Mouse (Mus musculus): ENCODE data around the gene Lrrc1. TPM values are rescaled to one million over a fixed set of nuclear protein-coding genes. Genes with fewer than 3 reads are reported as not detected.
A peak's percentile ranks its signal among the peaks of the same experiment; 100 is the strongest.

Lrrc1 gene
- polyA plus RNA-seq, 1 experiment from 2014 or later, result 15.5 TPM

DNA sequence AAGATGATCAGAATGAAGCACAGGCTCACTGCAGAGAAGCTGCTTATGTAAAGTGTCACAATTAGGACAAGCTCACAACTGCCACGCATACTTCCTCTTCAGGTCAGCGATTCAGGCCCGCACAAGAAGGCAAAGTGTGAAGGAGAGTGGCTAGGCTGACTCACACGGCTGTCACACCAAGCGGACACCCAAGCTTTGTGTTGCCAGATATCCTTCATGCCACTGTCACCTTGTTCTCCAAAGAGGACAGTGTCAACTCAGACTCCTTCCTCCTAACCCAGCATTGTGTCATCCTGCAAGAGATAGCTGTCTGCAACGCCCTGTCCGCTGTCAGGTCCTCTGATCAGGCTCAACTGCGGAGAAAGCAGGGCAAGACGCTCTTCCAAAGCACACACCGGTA lies 7.3 kb downstream of the Lrrc1 start:
- no peaks in the 10 kb centered on the region for H3K27me3 ChIP-seq (replicated peaks; ENCODE audit: insufficient read depth, low read length)
- no peak overlapping the region for H3K9ac ChIP-seq (replicated peaks; ENCODE audit: low read depth)
- H3K4me2 ChIP-seq (replicated peaks; ENCODE audit: low read depth, low read length), result no peak overlapping the region
- no peak for DNase-seq (ENCODE audit: low spot score)
- H3K9me3 ChIP-seq (ENCODE audit: low read length), result no peaks in the 10 kb centered on the region
- H3K4me3 ChIP-seq (ENCODE audit: low read depth, low read length), result no peak overlapping the region
- H3K4me1 ChIP-seq (ENCODE audit: insufficient read depth, low read depth, low read length), result peaks cover 12% of the 10 kb centered on the region; the same call in 1 of the 2 replicates
- peak; percentile 29; the same call in 1 of the 2 replicates for ATAC-seq
- H3K27ac ChIP-seq (ENCODE audit: low read length), result no peak overlapping the region
- WGBS, result 54% methylated on average over 10 of the region's 10 CpGs
- no peaks in the 10 kb centered on the region for H3K36me3 ChIP-seq (ENCODE audit: insufficient read depth, low read length)
- no peak for TF ChIP-seq EP300 (IDR thresholded peaks at IDR 0.05)
- no peak for TF ChIP-seq CTCF (IDR thresholded peaks at IDR 0.05)

DNA sequence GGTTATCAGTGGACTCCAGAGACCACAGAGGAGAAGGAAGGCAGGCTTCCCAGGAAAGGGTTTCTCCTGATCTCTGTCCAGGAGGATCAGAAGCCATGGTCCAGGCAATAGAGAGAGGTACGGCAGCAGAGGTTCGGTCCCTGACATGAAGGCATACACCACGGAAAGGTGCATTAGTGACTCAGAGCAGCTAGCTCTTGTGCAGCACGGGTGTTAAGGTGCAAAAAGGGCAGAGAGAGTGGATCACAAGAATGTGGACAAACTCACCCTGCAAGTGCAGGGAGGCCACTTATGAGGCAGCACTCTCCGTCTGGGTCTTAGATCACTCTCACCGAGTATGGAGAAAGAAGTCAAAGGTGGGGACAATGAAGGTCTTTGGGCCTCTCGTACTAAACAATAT lies 7.8 kb downstream of the Lrrc1 start:
- H3K9me3 ChIP-seq (ENCODE audit: low read length), result no peaks in the 10 kb centered on the region
- H3K9ac ChIP-seq (replicated peaks; ENCODE audit: low read depth), result no peak overlapping the region
- peak overlapping the region; percentile 40; the same call in 1 of the 2 replicates for H3K27ac ChIP-seq (ENCODE audit: low read length)
- DNase-seq (ENCODE audit: low spot score), result peak; percentile 70
- peak; percentile 91 for ATAC-seq
- H3K4me1 ChIP-seq (ENCODE audit: insufficient read depth, low read depth, low read length), result peaks cover 12% of the 10 kb centered on the region; the same call in 1 of the 2 replicates
- H3K27me3 ChIP-seq (replicated peaks; ENCODE audit: insufficient read depth, low read length), result no peaks in the 10 kb centered on the region
- WGBS, result 57% methylated on average over 7 of the region's 7 CpGs
- H3K4me3 ChIP-seq (ENCODE audit: low read depth, low read length), result no peak overlapping the region
- no peaks in the 10 kb centered on the region for H3K36me3 ChIP-seq (ENCODE audit: insufficient read depth, low read length)
- TF ChIP-seq EP300 (IDR thresholded peaks at IDR 0.05) (peak; percentile 61), CTCF (IDR thresholded peaks at IDR 0.05) (no peak)
- no peak overlapping the region for H3K4me2 ChIP-seq (replicated peaks; ENCODE audit: low read depth, low read length)

DNA sequence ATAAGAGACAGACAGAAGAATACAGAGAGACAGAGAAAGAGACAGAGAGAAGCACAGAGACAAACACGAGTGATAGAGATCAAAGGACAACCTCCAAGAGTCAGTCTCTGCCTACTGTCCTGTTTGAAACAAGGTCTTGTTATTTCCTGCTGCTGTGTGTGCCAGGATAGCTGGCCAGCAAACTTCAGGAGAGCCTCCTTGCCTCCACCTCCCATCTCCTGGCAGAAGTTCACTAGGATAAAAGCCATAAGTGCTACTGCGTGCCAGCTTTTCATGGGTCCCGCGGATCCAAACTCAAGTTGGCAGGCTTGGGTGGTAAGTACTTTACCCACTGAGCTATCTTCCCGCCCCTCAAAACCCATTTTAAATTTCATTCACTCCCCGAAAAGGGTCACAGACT lies 8.4 kb downstream of the Lrrc1 start:
- H3K4me1 ChIP-seq (ENCODE audit: insufficient read depth, low read depth, low read length), result peaks cover 12% of the 10 kb centered on the region; the same call in 1 of the 2 replicates
- no peak overlapping the region for H3K4me3 ChIP-seq (ENCODE audit: low read depth, low read length)
- no peak overlapping the region for H3K9ac ChIP-seq (replicated peaks; ENCODE audit: low read depth)
- no peaks in the 10 kb centered on the region for H3K36me3 ChIP-seq (ENCODE audit: insufficient read depth, low read length)
- DNase-seq (ENCODE audit: low spot score) (no peak), ATAC-seq (no peak)
- 54% methylated on average over 6 of the region's 6 CpGs for WGBS
- H3K27ac ChIP-seq (ENCODE audit: low read length), result no peak overlapping the region
- H3K9me3 ChIP-seq (ENCODE audit: low read length), result no peaks in the 10 kb centered on the region
- no peak overlapping the region for H3K4me2 ChIP-seq (replicated peaks; ENCODE audit: low read depth, low read length)
- H3K27me3 ChIP-seq (replicated peaks; ENCODE audit: insufficient read depth, low read length), result no peaks in the 10 kb centered on the region
- no peak for TF ChIP-seq CTCF (IDR thresholded peaks at IDR 0.05)
- TF ChIP-seq EP300 (IDR thresholded peaks at IDR 0.05), result no peak

DNA sequence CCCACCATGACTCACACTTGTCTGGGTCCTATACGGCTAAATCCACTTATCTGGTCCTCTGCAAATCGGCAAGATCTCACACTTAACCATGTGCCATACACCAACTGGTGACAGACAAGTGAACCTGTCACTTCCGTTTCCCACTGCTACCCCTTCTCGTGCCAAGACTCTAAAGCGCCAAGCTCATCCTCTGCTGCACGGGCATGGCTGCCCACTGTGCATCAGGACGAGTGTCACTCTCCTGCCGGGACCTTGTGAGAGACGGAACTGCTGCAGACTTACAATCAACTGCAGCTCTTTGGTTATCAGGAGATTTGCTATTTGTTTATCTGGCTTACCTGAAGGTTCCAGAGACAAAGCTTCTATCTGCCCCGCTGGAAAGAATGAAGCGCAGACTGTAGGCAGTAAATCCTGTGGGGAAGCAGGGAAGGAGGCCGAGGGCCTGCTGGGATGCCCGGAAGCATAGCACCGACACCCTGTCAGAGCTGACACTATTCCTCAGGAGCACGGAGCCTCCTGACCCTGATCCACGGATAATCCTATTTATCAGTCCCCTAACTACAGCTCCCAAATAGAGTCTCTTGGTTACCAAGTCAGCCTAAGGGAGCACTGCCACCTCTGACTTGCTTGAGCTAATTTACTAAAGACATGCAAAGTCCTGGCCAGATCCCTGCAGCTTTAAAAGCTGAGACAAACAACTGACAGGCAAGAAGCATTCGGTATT lies 9.5 kb downstream of the Lrrc1 start:
- Histone ChIP-seq H3K27me3 (replicated peaks; ENCODE audit: insufficient read depth, low read length) (no peaks in the 10 kb centered on the region), H3K4me1 (ENCODE audit: insufficient read depth, low read depth, low read length) (peaks cover 15% of the 10 kb centered on the region; the same call in 1 of the 2 replicates), H3K4me3 (ENCODE audit: low read depth, low read length) (no peak overlapping the region), H3K27ac (ENCODE audit: low read length) (no peak overlapping the region), H3K9me3 (ENCODE audit: low read length) (no peaks in the 10 kb centered on the region), H3K9ac (replicated peaks; ENCODE audit: low read depth) (no peak overlapping the region), H3K36me3 (ENCODE audit: insufficient read depth, low read length) (no peaks in the 10 kb centered on the region), H3K4me2 (replicated peaks; ENCODE audit: low read depth, low read length) (no peak overlapping the region)
- TF ChIP-seq EP300 (IDR thresholded peaks at IDR 0.05) (no peak), CTCF (IDR thresholded peaks at IDR 0.05) (no peak)
- DNase-seq (ENCODE audit: low spot score) (no peak), ATAC-seq (no peak)
- WGBS, result 35% methylated on average over 17 of the region's 17 CpGs

DNA sequence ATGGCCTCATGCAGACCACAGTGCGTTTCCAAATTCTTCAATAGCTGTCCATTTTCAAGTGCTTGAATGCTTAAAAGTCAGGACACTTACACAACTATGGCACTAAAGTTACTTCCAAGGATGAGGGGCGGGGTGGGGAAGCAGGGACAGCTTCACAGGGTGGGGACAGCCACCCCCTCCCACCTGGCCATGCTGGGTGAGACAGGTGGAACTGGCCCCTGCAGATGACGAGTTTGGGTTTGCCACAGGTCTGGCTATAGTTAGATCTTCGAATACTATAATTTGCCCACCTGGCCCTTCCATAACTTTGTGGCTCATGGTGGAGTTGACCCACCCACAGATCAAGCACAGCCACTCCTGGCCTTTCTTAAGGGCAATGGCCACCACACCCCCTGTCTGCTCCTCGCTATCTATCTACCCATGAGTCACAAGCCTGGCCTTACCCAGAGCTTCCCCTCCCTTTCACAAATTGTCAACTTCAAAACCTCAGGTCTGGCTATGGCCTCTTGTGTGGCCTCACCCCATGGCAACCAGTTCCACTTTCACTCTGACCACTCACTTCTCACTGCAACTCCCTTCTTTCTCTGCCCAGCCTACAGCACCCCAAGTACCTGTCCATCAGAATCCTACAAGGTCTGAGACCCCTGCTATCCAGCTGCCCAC lies 16.2 kb downstream of the Lrrc1 start:
- H3K27ac ChIP-seq (ENCODE audit: low read length), result no peak overlapping the region
- H3K36me3 ChIP-seq (ENCODE audit: insufficient read depth, low read length), result no peaks in the 10 kb centered on the region
- peaks cover 13% of the 10 kb centered on the region; the same call in 1 of the 2 replicates for H3K4me1 ChIP-seq (ENCODE audit: insufficient read depth, low read depth, low read length)
- no peak overlapping the region for H3K9ac ChIP-seq (replicated peaks; ENCODE audit: low read depth)
- DNase-seq (ENCODE audit: low spot score), result peak; percentile 56
- peak; percentile 70 for ATAC-seq
- no peak overlapping the region for H3K4me2 ChIP-seq (replicated peaks; ENCODE audit: low read depth, low read length)
- H3K4me3 ChIP-seq (ENCODE audit: low read depth, low read length), result no peak overlapping the region
- TF ChIP-seq EP300 (IDR thresholded peaks at IDR 0.05) (no peak), CTCF (IDR thresholded peaks at IDR 0.05) (no peak)
- 84% methylated on average over 5 of the region's 5 CpGs for WGBS
- no peaks in the 10 kb centered on the region for H3K27me3 ChIP-seq (replicated peaks; ENCODE audit: insufficient read depth, low read length)
- no peaks in the 10 kb centered on the region for H3K9me3 ChIP-seq (ENCODE audit: low read length)

DNA sequence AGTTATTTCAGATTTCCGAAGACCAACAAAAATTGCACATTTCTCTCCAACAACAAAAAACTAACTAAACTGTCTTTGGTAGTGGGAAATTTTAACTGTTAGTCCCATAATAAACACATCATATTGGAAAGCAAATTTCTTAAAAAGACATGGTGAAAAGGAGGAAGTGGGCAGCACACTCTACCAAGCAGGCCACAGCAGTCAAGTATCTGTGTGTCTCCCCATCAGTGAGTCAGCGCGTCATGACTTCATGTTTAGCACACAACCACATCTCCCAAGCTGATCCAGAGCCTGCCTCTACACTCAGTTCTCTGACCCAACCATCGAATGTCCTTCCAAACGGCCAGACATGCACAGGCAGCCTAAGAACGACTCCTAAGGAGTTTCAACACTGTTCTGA lies 17.5 kb downstream of the Lrrc1 start:
- Histone ChIP-seq H3K9ac (replicated peaks; ENCODE audit: low read depth) (no peak overlapping the region), H3K27ac (ENCODE audit: low read length) (no peak overlapping the region), H3K4me1 (ENCODE audit: insufficient read depth, low read depth, low read length) (peaks cover 13% of the 10 kb centered on the region; the same call in 1 of the 2 replicates), H3K36me3 (ENCODE audit: insufficient read depth, low read length) (no peaks in the 10 kb centered on the region), H3K9me3 (ENCODE audit: low read length) (no peaks in the 10 kb centered on the region), H3K27me3 (replicated peaks; ENCODE audit: insufficient read depth, low read length) (no peaks in the 10 kb centered on the region), H3K4me3 (ENCODE audit: low read depth, low read length) (no peak overlapping the region), H3K4me2 (replicated peaks; ENCODE audit: low read depth, low read length) (no peak overlapping the region)
- ATAC-seq (no peak), DNase-seq (ENCODE audit: low spot score) (no peak)
- WGBS, result 72% methylated on average over 6 of the region's 6 CpGs
- TF ChIP-seq CTCF (IDR thresholded peaks at IDR 0.05) (no peak), EP300 (IDR thresholded peaks at IDR 0.05) (no peak)

Data from lung, postnatal 0 days (tissue).